Mouse (Mus musculus) heart, embryonic 11.5 days (tissue): ENCODE results near the gene Ssh2. TPM values are rescaled to one million over a fixed set of nuclear protein-coding genes. Genes with fewer than 3 reads are reported as not detected.

Experiments
- ATAC-seq: fragments of 200-750 bp; cut with Nextera tagmentation; replicated peaks from 2 replicates; pipeline ENCODE4 v1.8.0; 2017; ENCODE audit warnings: moderate library complexity; ENCODE audit not compliant: insufficient number of reproducible peaks, low FRiP score, low TSS enrichment
- H3K27ac ChIP-seq: fragments of 300-500 bp; sonication (generic); 2 replicates; pipeline ENCODE4 v1.5.1; 2014; ENCODE audit warnings: mild to moderate bottlenecking, low read depth, low read length
- H3K27me3 ChIP-seq: fragments of 300-500 bp; sonication (generic); 2 replicates; pipeline ENCODE4 v1.6.1; 2014; ENCODE audit warnings: mild to moderate bottlenecking, low read length, mixed read lengths; ENCODE audit not compliant: control insufficient read depth, insufficient read depth
- H3K36me3 ChIP-seq: fragments of 300-500 bp; sonication (generic); 2 replicates; pipeline ENCODE4 v1.6.1; 2014; ENCODE audit warnings: mild to moderate bottlenecking, low read length, moderate library complexity, mixed read lengths; ENCODE audit not compliant: control insufficient read depth, insufficient read depth
- H3K4me1 ChIP-seq: fragments of 300-500 bp; sonication (generic); 2 replicates; pipeline ENCODE4 v1.6.1; 2014; ENCODE audit warnings: low read length; ENCODE audit not compliant: control insufficient read depth, insufficient read depth
- H3K4me2 ChIP-seq: fragments of 300-500 bp; sonication (generic); 2 replicates; pipeline ENCODE4 v1.6.1; 2014; ENCODE audit warnings: mild to moderate bottlenecking, moderate library complexity
- H3K4me3 ChIP-seq: fragments of 300-500 bp; sonication (generic); 2 replicates; pipeline ENCODE4 v1.5.1; 2014; ENCODE audit warnings: low read depth, low read length
- H3K9ac ChIP-seq: fragments of 300-500 bp; sonication (generic); 2 replicates; pipeline ENCODE4 v1.6.1; 2014; ENCODE audit warnings: mild to moderate bottlenecking, low read depth, low read length, moderate library complexity
- H3K9me3 ChIP-seq: fragments of 300-500 bp; sonication (generic); replicated peaks from 2 replicates; pipeline ENCODE4 v1.6.1; 2016; ENCODE audit warnings: low read length; ENCODE audit not compliant: control insufficient read depth
- WGBS: fragments of 180-500 bp; shearing (Covaris S2); extraction: QIAGEN DNeasy Blood & Tissue Kit; methylation state at CpG from one replicate; pipeline ENCODE4 v1.1.7; 2014; ENCODE audit not compliant: insufficient replicate concordance; 5-methylcytosine and 5-hydroxymethylcytosine counted together
- polyA plus RNA-seq: library from polyadenylated mRNA; unstranded; fragments of >200 nt; fragmentation: Nextera tagmentation; extraction: Ambion mirVana; gene quantifications from 2 replicates; pipeline ENCODE4 v1.2.1, GENCODE M21; 2014

Gene Ssh2
- polyA plus RNA-seq, 1 experiment from 2014 or later = 22.8 TPM

GRCm38 (mm10) chr11:77414141-77414839, 198.2 kb downstream of the Ssh2 start:
- H3K36me3 ChIP-seq = no peaks in the 10 kb centered on the region
- no peak overlapping the region for H3K4me3 ChIP-seq
- H3K9ac ChIP-seq = no peak overlapping the region
- H3K9me3 ChIP-seq = no peaks in the 10 kb centered on the region
- H3K27me3 ChIP-seq = no peaks in the 10 kb centered on the region
- no peak overlapping the region for H3K27ac ChIP-seq
- ATAC-seq = no peak
- H3K4me2 ChIP-seq = no peak overlapping the region
- H3K4me1 ChIP-seq = peaks cover 5% of the 10 kb centered on the region
- 77% methylated on average over 2 of the region's 2 CpGs for WGBS

DNA sequence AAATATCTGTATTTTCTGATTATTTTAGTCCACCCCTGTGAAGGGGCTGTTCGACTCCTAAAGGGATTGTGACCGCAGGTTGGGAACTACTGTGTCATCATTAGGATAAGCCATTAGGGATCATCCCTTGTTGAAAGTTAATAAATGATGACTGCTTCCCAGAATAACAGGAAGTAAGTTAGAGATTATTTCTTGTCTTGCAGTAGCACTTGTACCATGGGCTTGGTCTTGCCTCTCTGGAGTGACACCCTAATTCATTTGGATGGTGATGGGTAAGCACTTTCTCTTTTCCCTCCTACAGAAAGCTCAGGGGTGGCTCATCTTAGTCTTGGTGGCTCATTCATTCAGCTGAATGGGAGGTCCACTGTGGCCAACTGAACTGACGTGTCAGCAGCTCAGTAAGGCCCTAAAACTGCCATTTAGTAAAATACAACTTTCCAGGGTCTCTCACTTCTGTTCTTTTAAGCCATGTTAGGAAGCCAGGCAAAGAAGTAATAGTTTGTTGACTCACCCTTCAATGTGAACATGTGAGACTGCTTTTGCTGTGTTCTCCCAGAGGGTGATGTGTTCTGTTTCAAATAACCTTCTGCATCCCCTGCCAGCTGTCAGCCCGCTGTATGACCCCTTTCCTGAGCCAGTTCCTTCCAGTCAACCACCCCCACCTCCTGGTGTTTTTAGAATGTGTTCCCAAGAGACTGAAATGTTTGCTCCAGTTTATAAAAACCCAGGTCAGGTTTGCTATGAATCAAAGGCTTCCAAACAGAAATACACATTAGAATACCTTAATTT, 200.3 kb downstream of the Ssh2 start:
- Histone ChIP-seq H3K36me3 (peaks cover 3% of the 10 kb centered on the region; the same call in 1 of the 2 replicates), H3K9me3 (no peaks in the 10 kb centered on the region), H3K4me1 (peaks cover 15% of the 10 kb centered on the region), H3K9ac (no peak overlapping the region), H3K4me2 (no peak overlapping the region), H3K27me3 (no peaks in the 10 kb centered on the region), H3K27ac (0 out of 2 replicates have a peak overlapping the region, but pooled peaks have one; percentile 29), H3K4me3 (no peak overlapping the region)
- no peak for ATAC-seq
- WGBS = 68% methylated on average over 4 of the region's 4 CpGs

GRCm38 (mm10) chr11:77418021-77418420, 201.9 kb downstream of the Ssh2 start:
- no peak overlapping the region for H3K9ac ChIP-seq

GRCm38 (mm10) chr11:77423175-77423859, 207.2 kb downstream of the Ssh2 start:
- WGBS = 9% methylated on average over 4 of the region's 4 CpGs
- Histone ChIP-seq H3K9ac (no peak overlapping the region), H3K4me2 (peak overlapping the region; percentile 11; the same call in 1 of the 2 replicates), H3K9me3 (no peaks in the 10 kb centered on the region), H3K36me3 (peaks cover 5% of the 10 kb centered on the region), H3K27ac (peak overlapping the region; percentile 96), H3K27me3 (no peaks in the 10 kb centered on the region), H3K4me3 (no peak overlapping the region), H3K4me1 (peaks cover 25% of the 10 kb centered on the region)
- ATAC-seq = peak; percentile 93

More at GRCm38 (mm10) chr11:77418021-77418420, 201.9 kb downstream of the Ssh2 start:
- Histone ChIP-seq H3K27ac (no peak overlapping the region), H3K9me3 (no peaks in the 10 kb centered on the region), H3K4me1 (peaks cover 22% of the 10 kb centered on the region), H3K36me3 (peaks cover 3% of the 10 kb centered on the region; the same call in 1 of the 2 replicates), H3K4me2 (no peak overlapping the region), H3K4me3 (no peak overlapping the region), H3K27me3 (no peaks in the 10 kb centered on the region)
- 93% methylated on average over 4 of the region's 4 CpGs for WGBS
- ATAC-seq = no peak

- Histone ChIP-seq H3K27me3 (no peaks in the 10 kb centered on the region), H3K27ac (no peak overlapping the region), H3K9ac (no peak overlapping the region), H3K4me3 (no peak overlapping the region), H3K36me3 (peaks cover 7% of the 10 kb centered on the region), H3K9me3 (no peaks in the 10 kb centered on the region), H3K4me2 (no peak overlapping the region), H3K4me1 (peaks cover 4% of the 10 kb centered on the region; the same call in 1 of the 2 replicates)
- 75% methylated on average over 1 of the region's 1 CpGs for WGBS
- no peak for ATAC-seq
Measured at GRCm38 (mm10) chr11:77428446-77428845, 212.4 kb downstream of the Ssh2 start.

DNA sequence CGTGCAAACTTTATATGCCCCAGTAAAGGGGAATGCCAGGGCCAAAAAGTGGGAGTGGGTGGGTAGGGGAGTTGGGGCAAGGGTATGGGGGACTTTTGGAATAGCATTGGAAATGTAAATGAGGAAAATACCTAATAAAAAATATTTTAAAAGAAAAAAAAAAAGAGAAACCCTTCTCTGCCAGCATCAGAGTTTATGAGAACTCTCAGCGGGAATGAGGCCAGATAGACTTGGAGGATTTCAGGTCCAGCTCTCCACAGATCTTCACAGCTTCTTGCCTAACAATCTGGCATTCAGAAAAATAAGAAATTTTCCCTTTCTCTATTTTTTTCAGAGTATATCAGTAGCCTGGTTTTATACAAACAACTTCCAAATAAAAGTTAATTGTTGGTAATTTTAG, 220.9 kb downstream of the Ssh2 start:
- H3K4me1 ChIP-seq = no peaks in the 10 kb centered on the region
- no peak overlapping the region for H3K4me3 ChIP-seq
- H3K27ac ChIP-seq = no peak overlapping the region
- ATAC-seq = no peak
- H3K27me3 ChIP-seq = no peaks in the 10 kb centered on the region
- H3K4me2 ChIP-seq = no peak overlapping the region
- WGBS = 89% methylated on average over 2 of the region's 2 CpGs
- no peak overlapping the region for H3K9ac ChIP-seq
- peaks cover 13% of the 10 kb centered on the region for H3K36me3 ChIP-seq
- no peaks in the 10 kb centered on the region for H3K9me3 ChIP-seq

DNA sequence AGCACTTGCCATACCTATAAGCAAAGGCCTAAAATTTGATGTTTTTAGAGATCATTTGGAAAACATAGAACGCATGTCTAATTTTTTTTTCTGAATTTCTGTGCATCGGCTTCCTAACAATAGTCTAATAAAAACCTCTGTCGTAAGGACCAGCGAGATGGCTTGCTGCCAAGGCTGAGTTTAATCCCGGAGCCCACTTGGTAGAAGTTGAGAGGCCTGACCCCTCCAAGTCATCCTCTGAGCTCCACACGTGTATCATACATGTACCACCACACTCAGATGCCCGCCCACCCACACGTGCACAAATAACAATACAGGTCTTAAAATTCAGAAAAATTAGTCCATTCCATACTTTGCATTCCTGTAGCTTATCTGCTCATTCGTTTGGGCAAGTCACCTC, 224.0 kb downstream of the Ssh2 start:
- no peak for ATAC-seq
- H3K27ac ChIP-seq = no peak overlapping the region
- H3K4me2 ChIP-seq = no peak overlapping the region
- no peak overlapping the region for H3K4me3 ChIP-seq
- peaks cover 17% of the 10 kb centered on the region for H3K36me3 ChIP-seq
- no peaks in the 10 kb centered on the region for H3K27me3 ChIP-seq
- H3K9me3 ChIP-seq = no peaks in the 10 kb centered on the region
- H3K4me1 ChIP-seq = peaks cover 5% of the 10 kb centered on the region; the same call in 1 of the 2 replicates
- H3K9ac ChIP-seq = no peak overlapping the region
- 80% methylated on average over 9 of the region's 9 CpGs for WGBS

DNA sequence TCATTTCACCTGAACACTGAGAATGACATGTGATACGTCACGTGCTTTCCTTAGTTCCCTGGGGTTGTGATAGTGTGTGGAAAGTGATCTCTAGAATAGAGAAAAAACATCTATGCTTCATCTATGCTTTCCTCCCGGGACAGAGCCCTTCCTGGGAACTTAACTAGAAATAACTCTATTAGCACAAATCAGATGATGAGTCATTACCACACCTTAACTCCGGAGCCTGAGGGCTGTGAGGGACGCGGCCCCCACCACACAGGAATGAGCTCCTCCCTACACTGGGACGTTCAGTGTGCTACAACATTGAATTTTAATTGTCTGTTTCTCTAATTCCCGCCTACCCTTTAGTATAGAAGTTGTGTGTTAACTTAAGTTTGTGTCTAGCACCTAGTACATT, 224.9 kb downstream of the Ssh2 start:
- no peaks in the 10 kb centered on the region for H3K9me3 ChIP-seq
- no peak overlapping the region for H3K27ac ChIP-seq
- WGBS = 71% methylated on average over 8 of the region's 8 CpGs
- no peak overlapping the region for H3K4me2 ChIP-seq
- H3K9ac ChIP-seq = no peak overlapping the region
- H3K4me1 ChIP-seq = peaks cover 5% of the 10 kb centered on the region; the same call in 1 of the 2 replicates
- peaks cover 20% of the 10 kb centered on the region for H3K36me3 ChIP-seq
- ATAC-seq = no peak
- no peak overlapping the region for H3K4me3 ChIP-seq
- H3K27me3 ChIP-seq = no peaks in the 10 kb centered on the region
